Mouse (Mus musculus) heart, adult 11 months (tissue): ENCODE data around the gene Vps37d.

Source experiments
- DNase-seq: peaks from one replicate; pipeline ENCODE4 v3.0.0; 2022

Vps37d gene

GRCm38 (mm10) chr5:135025899-135026298, 52.2 kb downstream of the Vps37d start:
- no peak for DNase-seq

GRCm38 (mm10) chr5:135024665-135025224, 53.3 kb downstream of the Vps37d start:
- peak; percentile 94 for DNase-seq

- DNase-seq: peak; percentile 99
Observed at GRCm38 (mm10) chr5:135023344-135024173, 54.5 kb downstream of the Vps37d start, which contains the start of gene Stx1a. Stx1a (plus strand) TSS chr5:135023482.
